Mouse (Mus musculus) mammary gland, adult 2 months (tissue): Measurements from ENCODE around the gene Olfr1290. TPM values are rescaled to one million over a fixed set of nuclear protein-coding genes. Genes with fewer than 3 reads are reported as not detected.

Experiments used
- polyA plus RNA-seq: library from polyadenylated mRNA; depleted of rRNA; stranded (reverse); fragments of >200 nt; gene quantifications from 2 replicates; pipeline ENCODE4 v1.2.3, GENCODE M21; 2012; ENCODE audit warnings: low replicate concordance; rRNA removed

The Olfr1290 gene
- polyA plus RNA-seq, result not detected in 2 replicates

GRCm38 (mm10) chr2:111493729-111494128 is at the start of gene Olfr1290:
TSS of gene Olfr1290 (minus strand) at chr2:111493829.

DNA sequence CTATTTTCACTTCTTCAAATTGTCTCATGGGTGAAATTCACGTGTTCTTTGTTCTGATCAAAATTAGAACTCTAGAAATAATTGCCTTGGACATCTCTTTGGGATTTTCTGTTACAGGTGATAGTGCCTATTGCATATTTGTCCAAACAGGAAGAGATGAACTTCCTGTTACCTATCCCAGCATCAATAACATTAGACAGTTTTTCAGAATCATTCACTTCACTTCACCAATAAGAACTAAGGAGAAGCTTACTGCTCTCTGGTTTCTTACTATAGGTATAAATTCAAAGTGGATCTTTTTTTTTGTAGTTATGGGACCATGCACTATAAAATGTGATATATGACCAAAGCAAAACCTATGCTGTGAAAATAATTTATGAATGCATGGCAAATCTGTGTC is 46.6 kb upstream of the Olfr1290 start, which contains the start of gene Olfr1294:
Gene Olfr1294, minus strand, starts transcription at position 101 of the 400 bp plus-strand sequence.

GRCm38 (mm10) chr2:111524903-111525302 is 31.3 kb upstream of the Olfr1290 start, which contains the start of gene Olfr1293-ps:
TSS of gene Olfr1293-ps (plus strand) at chr2:111525203.

DNA sequence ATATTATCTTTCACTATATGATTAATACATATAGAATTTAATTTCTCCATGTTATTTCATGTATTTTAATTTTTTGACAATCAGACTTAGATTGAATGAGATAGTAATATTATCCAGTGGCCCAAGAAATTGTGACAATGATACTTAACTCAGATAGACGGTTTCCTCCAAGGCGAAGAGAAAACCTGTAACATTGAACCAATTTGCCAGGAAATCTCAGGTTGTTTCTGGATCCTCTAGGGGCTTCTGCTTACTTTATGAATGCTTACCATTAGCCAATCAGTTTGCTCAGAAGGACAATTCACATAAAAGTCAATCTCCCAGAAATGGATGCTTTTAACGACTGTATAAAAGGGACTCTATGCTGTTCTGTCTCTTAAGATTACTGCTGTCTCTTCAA is 3.3 kb upstream of the Olfr1290 start, which contains the start of gene Olfr1291-ps1:
Gene Olfr1291-ps1, plus strand, starts transcription at position 301 of the 400 bp plus-strand sequence.

DNA sequence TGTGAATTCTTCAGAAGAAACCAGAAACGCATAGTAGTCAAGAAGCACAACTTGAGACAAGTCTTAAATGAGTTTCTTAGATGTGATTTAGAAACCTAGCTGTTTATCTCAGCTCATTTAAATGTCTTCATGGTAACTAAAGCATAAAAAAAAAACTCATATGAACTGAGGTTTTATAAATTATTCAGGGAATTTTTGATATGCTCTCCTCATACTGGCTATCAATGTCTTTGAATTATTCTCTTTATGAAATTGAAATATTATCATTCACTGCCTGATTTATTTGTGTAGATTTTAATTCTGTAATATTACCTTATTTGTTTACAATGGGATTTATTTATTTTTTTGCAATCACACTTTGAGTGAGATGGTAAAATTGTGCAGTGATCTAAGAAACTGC is 13.1 kb downstream of the Olfr1290 start, which contains the start of gene Olfr1289:
Gene Olfr1289, plus strand, starts transcription at position 301 of the 400 bp plus-strand sequence.

GRCm38 (mm10) chr2:111473801-111474200 is 19.8 kb downstream of the Olfr1290 start, which contains the start of gene Olfr1288:
TSS of gene Olfr1288 (plus strand) at chr2:111474101.

DNA sequence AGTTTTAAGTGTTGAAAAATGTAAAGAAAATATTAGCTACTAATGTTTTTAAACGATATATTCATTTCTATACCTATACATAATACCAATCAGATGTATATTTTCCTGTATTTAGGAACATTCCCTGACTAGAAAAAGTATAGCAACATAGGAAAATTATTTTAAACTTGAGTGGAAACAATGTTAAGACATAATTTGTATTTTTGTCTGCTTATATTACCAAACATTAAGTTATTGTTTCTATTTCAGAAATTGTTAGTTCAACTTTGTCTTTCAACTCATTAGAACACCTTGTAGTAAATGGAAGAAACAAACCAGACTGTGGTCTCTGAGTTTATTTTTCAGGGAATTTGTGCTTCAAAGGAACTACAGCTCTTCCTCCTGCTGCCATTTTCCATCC is 44.8 kb downstream of the Olfr1290 start, which contains the start of gene Olfr1287:
Gene Olfr1287, plus strand, starts transcription at position 301 of the 400 bp plus-strand sequence.

Other genes with a start within 250 kb of the Olfr1290 start
- gene Olfr1276, start 239.3 kb downstream of the Olfr1290 start, polyA plus RNA-seq, result not detected in 2 replicates
- gene Olfr1277, start 219.7 kb downstream of the Olfr1290 start, polyA plus RNA-seq, result not detected in 2 replicates
- not detected in 2 replicates for gene Olfr1278, start 203.7 kb downstream of the Olfr1290 start, polyA plus RNA-seq
- not detected in 2 replicates for gene Olfr1279, start 193.2 kb downstream of the Olfr1290 start, polyA plus RNA-seq
- not detected in 2 replicates for gene Olfr1280, start 179.8 kb downstream of the Olfr1290 start, polyA plus RNA-seq
- gene Olfr1281, start 167.3 kb downstream of the Olfr1290 start, polyA plus RNA-seq, result not detected in 2 replicates
- gene Olfr1282, start 157.8 kb downstream of the Olfr1290 start, polyA plus RNA-seq, result not detected in 2 replicates
- not detected in 2 replicates for gene Olfr1283, start 127.0 kb downstream of the Olfr1290 start, polyA plus RNA-seq
- not detected in 2 replicates for gene Olfr1284, start 118.3 kb downstream of the Olfr1290 start, polyA plus RNA-seq
- gene Olfr1286, start 70.7 kb downstream of the Olfr1290 start, polyA plus RNA-seq, result not detected in 2 replicates
- gene Olfr1287, start 44.7 kb downstream of the Olfr1290 start, polyA plus RNA-seq, result not detected in 2 replicates
- not detected in 2 replicates for gene Olfr1288, start 19.7 kb downstream of the Olfr1290 start, polyA plus RNA-seq
- not detected in 2 replicates for gene Olfr1289, start 13.0 kb downstream of the Olfr1290 start, polyA plus RNA-seq
- not detected in 2 replicates for gene Olfr1291-ps1, start 3.4 kb upstream of the Olfr1290 start, polyA plus RNA-seq
- not detected in 2 replicates for gene Olfr1293-ps, start 31.4 kb upstream of the Olfr1290 start, polyA plus RNA-seq
- not detected in 2 replicates for gene Olfr1294, start 46.5 kb upstream of the Olfr1290 start, polyA plus RNA-seq
- not detected in 2 replicates for gene Olfr1295, start 75.9 kb upstream of the Olfr1290 start, polyA plus RNA-seq
- not detected in 2 replicates for gene Olfr1297, start 132.7 kb upstream of the Olfr1290 start, polyA plus RNA-seq
- gene Olfr1298, start 155.4 kb upstream of the Olfr1290 start, polyA plus RNA-seq, result not detected in 2 replicates
- gene Olfr1299, start 167.6 kb upstream of the Olfr1290 start, polyA plus RNA-seq, result not detected in 2 replicates